Mouse (Mus musculus) heart, embryonic 12.5 days (tissue): ENCODE measurements around the gene Srsf7. TPM values are rescaled to one million over a fixed set of nuclear protein-coding genes. Genes with fewer than 3 reads are reported as not detected.

Experiments
- ATAC-seq: fragments of 200-750 bp; cut with Nextera tagmentation; 2 replicates; pipeline ENCODE4 v1.8.0; 2017; ENCODE audit warnings: moderate TSS enrichment, moderate library complexity; ENCODE audit not compliant: insufficient number of reproducible peaks, low FRiP score
- H3K27ac ChIP-seq: fragments of 300-500 bp; sonication (generic); 2 replicates; pipeline ENCODE4 v1.5.1; 2016; ENCODE audit warnings: mild to moderate bottlenecking, moderate library complexity; ENCODE audit not compliant: poor library complexity, severe bottlenecking
- H3K27me3 ChIP-seq: fragments of 300-500 bp; sonication (generic); replicated peaks from 2 replicates; pipeline ENCODE4 v1.6.1; 2016; ENCODE audit warnings: mild to moderate bottlenecking, moderate library complexity
- H3K36me3 ChIP-seq: fragments of 300-500 bp; sonication (generic); 2 replicates; pipeline ENCODE4 v1.6.1; 2016; ENCODE audit warnings: mild to moderate bottlenecking, moderate library complexity
- H3K4me1 ChIP-seq: fragments of 300-500 bp; sonication (generic); replicated peaks from 2 replicates; pipeline ENCODE4 v1.6.1; 2016; ENCODE audit warnings: mild to moderate bottlenecking
- H3K4me2 ChIP-seq: fragments of 300-500 bp; sonication (generic); 2 replicates; pipeline ENCODE4 v1.6.1; 2016; ENCODE audit warnings: mild to moderate bottlenecking, moderate library complexity
- H3K4me3 ChIP-seq: fragments of 300-500 bp; sonication (generic); 2 replicates; pipeline ENCODE4 v1.5.1; 2016; ENCODE audit warnings: mild to moderate bottlenecking
- H3K9ac ChIP-seq: fragments of 300-500 bp; sonication (generic); 2 replicates; pipeline ENCODE4 v1.6.1; 2016; ENCODE audit warnings: mild to moderate bottlenecking, moderate library complexity
- H3K9me3 ChIP-seq: fragments of 300-500 bp; sonication (generic); replicated peaks from 2 replicates; pipeline ENCODE4 v1.6.1; 2016; ENCODE audit warnings: mild to moderate bottlenecking, moderate library complexity
- WGBS: fragments of 180-500 bp; shearing (Covaris S2); methylation state at CpG from one replicate; pipeline ENCODE4 v1.1.7; 2016; 5-methylcytosine and 5-hydroxymethylcytosine counted together
- polyA plus RNA-seq: library from polyadenylated mRNA; unstranded; fragments of >200 nt; fragmentation: Nextera tagmentation; extraction: Ambion mirVana; gene quantifications from 2 replicates; pipeline ENCODE4 v1.2.1, GENCODE M21; 2016

Gene Srsf7
- 349 and 357 TPM in 2 replicates for polyA plus RNA-seq

GRCm38 (mm10) chr17:80206671-80207581, at the start of gene Srsf7, which contains the start of gene Ttc39d:
Srsf7 (minus strand) TSS chr17:80207307.
Ttc39d (plus strand) TSS chr17:80207460.
- peak within 1 kb of the TSS; percentile 99 for H3K27ac ChIP-seq
- ATAC-seq = peak; percentile 95
- H3K4me1 ChIP-seq = peaks cover 9% of the 10 kb centered on the region; the same call in 1 of the 2 replicates
- H3K27me3 ChIP-seq = no peaks in the 10 kb centered on the region
- H3K36me3 ChIP-seq = peaks cover 25% of the 10 kb centered on the region
- H3K9ac ChIP-seq = peak within 1 kb of the TSS; percentile 97
- peak within 1 kb of the TSS; percentile 95 for H3K4me2 ChIP-seq
- peak within 1 kb of the TSS; percentile 91 for H3K4me3 ChIP-seq
- under 1% methylated on average over 93 of the region's 95 CpGs for WGBS
- H3K9me3 ChIP-seq = no peaks in the 10 kb centered on the region

GRCm38 (mm10) chr17:80255208-80255607, 48.1 kb upstream of the Srsf7 start:
- Histone ChIP-seq H3K9ac (peak overlapping the region; percentile 23; the same call in 1 of the 2 replicates), H3K27me3 (no peaks in the 10 kb centered on the region), H3K36me3 (peaks cover 78% of the 10 kb centered on the region), H3K4me1 (peaks cover 27% of the 10 kb centered on the region), H3K4me3 (no peak overlapping the region), H3K27ac (peak overlapping the region; percentile 85), H3K4me2 (peak overlapping the region; percentile 59), H3K9me3 (0 out of 2 replicates have a peak, but pooled peaks cover 9% of the 10 kb centered on the region)
- peak; percentile 88 for ATAC-seq
- WGBS = 9% methylated on average over 13 of the region's 13 CpGs

GRCm38 (mm10) chr17:80254421-80254820, 47.3 kb upstream of the Srsf7 start:
- ATAC-seq = no peak
- H3K9ac ChIP-seq = 0 out of 2 replicates have a peak overlapping the region, but pooled peaks have one; percentile 11
- peak overlapping the region; percentile 85 for H3K27ac ChIP-seq
- WGBS = 94% methylated on average over 5 of the region's 5 CpGs
- H3K36me3 ChIP-seq = peaks cover 78% of the 10 kb centered on the region
- no peaks in the 10 kb centered on the region for H3K27me3 ChIP-seq
- H3K4me1 ChIP-seq = peaks cover 27% of the 10 kb centered on the region
- 0 out of 2 replicates have a peak, but pooled peaks cover 9% of the 10 kb centered on the region for H3K9me3 ChIP-seq
- no peak overlapping the region for H3K4me3 ChIP-seq
- 0 out of 2 replicates have a peak overlapping the region, but pooled peaks have one; percentile 59 for H3K4me2 ChIP-seq

- Histone ChIP-seq H3K4me2 (no peak overlapping the region), H3K9me3 (0 out of 2 replicates have a peak, but pooled peaks cover 9% of the 10 kb centered on the region), H3K27me3 (no peaks in the 10 kb centered on the region), H3K4me3 (no peak overlapping the region), H3K36me3 (peaks cover 79% of the 10 kb centered on the region), H3K27ac (peak overlapping the region; percentile 88), H3K4me1 (peaks cover 27% of the 10 kb centered on the region), H3K9ac (no peak overlapping the region)
- WGBS = 59% methylated on average over 13 of the region's 13 CpGs
- ATAC-seq = peak; percentile 63
Observed at GRCm38 (mm10) chr17:80252757-80253525, 45.8 kb upstream of the Srsf7 start.

- no peak for ATAC-seq
- Histone ChIP-seq H3K27me3 (no peaks in the 10 kb centered on the region), H3K4me2 (no peak overlapping the region), H3K4me1 (no peaks in the 10 kb centered on the region), H3K9ac (no peak overlapping the region), H3K4me3 (no peak overlapping the region), H3K36me3 (peaks cover 91% of the 10 kb centered on the region), H3K27ac (no peak overlapping the region), H3K9me3 (no peaks in the 10 kb centered on the region)
- WGBS = 65% methylated on average over 13 of the region's 13 CpGs
Observed at GRCm38 (mm10) chr17:80243116-80243515, 36.0 kb upstream of the Srsf7 start.

GRCm38 (mm10) chr17:80241594-80241993, 34.5 kb upstream of the Srsf7 start:
- peaks cover 84% of the 10 kb centered on the region for H3K36me3 ChIP-seq
- H3K4me1 ChIP-seq = no peaks in the 10 kb centered on the region
- no peaks in the 10 kb centered on the region for H3K9me3 ChIP-seq
- no peak overlapping the region for H3K9ac ChIP-seq
- no peak overlapping the region for H3K4me2 ChIP-seq
- no peak overlapping the region for H3K4me3 ChIP-seq
- WGBS = 90% methylated on average over 9 of the region's 9 CpGs
- ATAC-seq = no peak
- H3K27ac ChIP-seq = no peak overlapping the region
- H3K27me3 ChIP-seq = no peaks in the 10 kb centered on the region

GRCm38 (mm10) chr17:80237475-80237874, 30.4 kb upstream of the Srsf7 start:
- Histone ChIP-seq H3K36me3 (peaks cover 47% of the 10 kb centered on the region), H3K9me3 (no peaks in the 10 kb centered on the region), H3K9ac (no peak overlapping the region), H3K27ac (no peak overlapping the region), H3K27me3 (no peaks in the 10 kb centered on the region), H3K4me3 (no peak overlapping the region), H3K4me2 (no peak overlapping the region), H3K4me1 (no peaks in the 10 kb centered on the region)
- WGBS = 83% methylated on average over 5 of the region's 5 CpGs
- ATAC-seq = no peak

GRCm38 (mm10) chr17:80236805-80237204, 29.7 kb upstream of the Srsf7 start:
- H3K4me1 ChIP-seq = no peaks in the 10 kb centered on the region
- no peak overlapping the region for H3K4me3 ChIP-seq
- no peak overlapping the region for H3K4me2 ChIP-seq
- no peaks in the 10 kb centered on the region for H3K27me3 ChIP-seq
- ATAC-seq = no peak
- 89% methylated on average over 3 of the region's 3 CpGs for WGBS
- no peaks in the 10 kb centered on the region for H3K9me3 ChIP-seq
- H3K36me3 ChIP-seq = peaks cover 41% of the 10 kb centered on the region
- no peak overlapping the region for H3K27ac ChIP-seq
- H3K9ac ChIP-seq = no peak overlapping the region

GRCm38 (mm10) chr17:80235477-80235876, 28.4 kb upstream of the Srsf7 start:
- H3K4me1 ChIP-seq = no peaks in the 10 kb centered on the region
- no peak overlapping the region for H3K4me2 ChIP-seq
- no peaks in the 10 kb centered on the region for H3K9me3 ChIP-seq
- no peak overlapping the region for H3K9ac ChIP-seq
- no peak overlapping the region for H3K27ac ChIP-seq
- no peak overlapping the region for H3K4me3 ChIP-seq
- H3K36me3 ChIP-seq = peaks cover 30% of the 10 kb centered on the region
- 82% methylated on average over 3 of the region's 3 CpGs for WGBS
- ATAC-seq = no peak
- H3K27me3 ChIP-seq = no peaks in the 10 kb centered on the region

GRCm38 (mm10) chr17:80234376-80234775, 27.3 kb upstream of the Srsf7 start:
- no peaks in the 10 kb centered on the region for H3K4me1 ChIP-seq
- no peaks in the 10 kb centered on the region for H3K9me3 ChIP-seq
- no peak overlapping the region for H3K27ac ChIP-seq
- H3K4me2 ChIP-seq = no peak overlapping the region
- H3K27me3 ChIP-seq = no peaks in the 10 kb centered on the region
- WGBS = 81% methylated on average over 7 of the region's 7 CpGs
- H3K36me3 ChIP-seq = peaks cover 20% of the 10 kb centered on the region
- no peak overlapping the region for H3K9ac ChIP-seq
- H3K4me3 ChIP-seq = no peak overlapping the region
- ATAC-seq = no peak

GRCm38 (mm10) chr17:80233844-80234243, 26.7 kb upstream of the Srsf7 start:
- 90% methylated on average over 5 of the region's 5 CpGs for WGBS
- H3K36me3 ChIP-seq = peaks cover 21% of the 10 kb centered on the region
- no peaks in the 10 kb centered on the region for H3K4me1 ChIP-seq
- no peak for ATAC-seq
- H3K4me3 ChIP-seq = no peak overlapping the region
- no peak overlapping the region for H3K27ac ChIP-seq
- no peaks in the 10 kb centered on the region for H3K27me3 ChIP-seq
- no peak overlapping the region for H3K9ac ChIP-seq
- no peak overlapping the region for H3K4me2 ChIP-seq
- H3K9me3 ChIP-seq = no peaks in the 10 kb centered on the region
